ENCODE assay signal across 26 mouse cellular contexts in genomic region chr11:68435601-68436000, GRCm38 (mm10). TPM values are rescaled to one million over a fixed set of nuclear protein-coding genes. Genes with fewer than 3 reads are reported as not detected.
DNase-seq lines count a peak whose midpoint lies in the region; ATAC-seq and TF ChIP-seq lines count a peak whose summit lies in the region.
"Had no signal": no experiment of that assay in that cellular context is flagged by ENCODE, and none has a peak within 500 bp of the region (broad histone marks: within the 10 kb centered on the region; RNA-seq: fewer than 3 reads in every experiment).

No protein-coding gene starts in this region.

- H3K36me3 ChIP-seq in spleen, adult 2 months (ENCODE audit: control insufficient read depth, insufficient read depth, low read length) = peaks cover 4% of the 10 kb centered on the region; the same call in 1 of the 2 replicates
- H3K36me3 ChIP-seq in hindbrain, embryonic 13.5 days = no peaks in the 10 kb centered on the region
- H3K36me3 ChIP-seq: embryonic facial prominence, embryonic 12.5 days; embryonic facial prominence, embryonic 15.5 days; forebrain, embryonic 12.5 days; heart, embryonic 12.5 days; heart, embryonic 15.5 days; hindbrain, embryonic 10.5 days had no signal

- no peak for ATAC-seq in hindbrain, embryonic 13.5 days (ENCODE audit: low FRiP score)
- ATAC-seq: forebrain, embryonic 16.5 days; hindbrain, postnatal 0 days had no signal

- TF ChIP-seq POLR2A in spleen, adult 2 months (IDR thresholded peaks at IDR 0.05; ENCODE audit: low read depth, low read length) = no peak
- no peak for TF ChIP-seq POLR2A in lung, adult 2 months (IDR thresholded peaks at IDR 0.05; ENCODE audit: borderline replicate concordance, extremely low read depth, low read depth, low read length)

- 67% methylated on average over 4 of the region's 4 CpGs for WGBS in spleen, adult 2 months
- 93% methylated on average over 4 of the region's 4 CpGs for WGBS in hindbrain, embryonic 13.5 days
- WGBS in lung, adult 2 months = 86% methylated on average over 4 of the region's 4 CpGs

- H3K4me3 ChIP-seq in spleen, adult 2 months (ENCODE audit: extremely low read depth, insufficient read depth, insufficient read length) = no peak overlapping the region
- no peak overlapping the region for H3K4me3 ChIP-seq in hindbrain, embryonic 13.5 days
- no peak overlapping the region for H3K4me3 ChIP-seq in lung, adult 2 months (replicated peaks; ENCODE audit: extremely low read depth, low read depth, low read length)
- H3K4me3 ChIP-seq: embryonic facial prominence, embryonic 12.5 days; embryonic facial prominence, embryonic 15.5 days; forebrain, embryonic 12.5 days; heart, embryonic 12.5 days; heart, embryonic 15.5 days; hindbrain, embryonic 10.5 days had no signal

- 0 out of 2 replicates have a peak, but pooled peaks cover 3% of the 10 kb centered on the region for H3K9me3 ChIP-seq in hindbrain, embryonic 13.5 days
- H3K9me3 ChIP-seq: embryonic facial prominence, embryonic 12.5 days; embryonic facial prominence, embryonic 15.5 days; forebrain, embryonic 12.5 days; heart, embryonic 15.5 days; hindbrain, embryonic 10.5 days had no signal

- H3K4me2 ChIP-seq in hindbrain, embryonic 13.5 days = no peak overlapping the region
- H3K4me2 ChIP-seq: embryonic facial prominence, embryonic 12.5 days; embryonic facial prominence, embryonic 15.5 days; forebrain, embryonic 12.5 days; heart, embryonic 12.5 days; heart, embryonic 15.5 days; hindbrain, embryonic 14.5 days had no signal

- peak overlapping the region; percentile 57 for H3K27ac ChIP-seq in spleen, adult 2 months (ENCODE audit: insufficient read depth, low read length)
- H3K27ac ChIP-seq in hindbrain, embryonic 13.5 days = no peak overlapping the region
- H3K27ac ChIP-seq: embryonic facial prominence, embryonic 12.5 days; embryonic facial prominence, embryonic 15.5 days; forebrain, embryonic 12.5 days; heart, embryonic 15.5 days; hindbrain, embryonic 10.5 days; hindbrain, embryonic 14.5 days; hindbrain, postnatal 0 days had no signal

- no peaks in the 10 kb centered on the region for H3K27me3 ChIP-seq in spleen, adult 2 months (ENCODE audit: control insufficient read depth, insufficient read depth, low read length)
- H3K27me3 ChIP-seq in hindbrain, embryonic 13.5 days = peaks cover 25% of the 10 kb centered on the region

- H3K9ac ChIP-seq in hindbrain, embryonic 13.5 days = no peak overlapping the region
- H3K9ac ChIP-seq: embryonic facial prominence, embryonic 12.5 days; embryonic facial prominence, embryonic 15.5 days; forebrain, embryonic 12.5 days; heart, embryonic 12.5 days; heart, embryonic 15.5 days; hindbrain, embryonic 14.5 days had no signal

- TF ChIP-seq CTCF in spleen, adult 2 months (IDR thresholded peaks at IDR 0.05; ENCODE audit: extremely low read depth, insufficient read depth, insufficient read length, insufficient replicate concordance) = no peak
- TF ChIP-seq CTCF in lung, adult 2 months (IDR thresholded peaks at IDR 0.05; ENCODE audit: insufficient read depth, low read length) = no peak

- H3K4me1 ChIP-seq in spleen, adult 2 months (ENCODE audit: control insufficient read depth, insufficient read depth, insufficient read length) = peaks cover 19% of the 10 kb centered on the region
- peaks cover 6% of the 10 kb centered on the region for H3K4me1 ChIP-seq in hindbrain, embryonic 13.5 days (replicated peaks)
- H3K4me1 ChIP-seq in lung, adult 2 months (ENCODE audit: control insufficient read depth, insufficient read depth, low read length) = no peaks in the 10 kb centered on the region

- no peak for DNase-seq in spleen, adult 2 months (ENCODE audit: low read depth in 1 of 2, low spot score in 2 of 2)
- DNase-seq in spleen, adult 12 weeks (ENCODE audit: low spot score) = no peak
- peak; percentile 29 to 45 for DNase-seq in CD8-positive naive resting alpha-beta T cell, adult 2 months (ENCODE audit: low read depth in 2 of 2, low spot score in 2 of 2)
- peak; percentile 81 for DNase-seq in induced T-regulatory cell, adult 2 months (ENCODE audit: low read depth)
- DNase-seq in natural killer cell, adult 2 months (ENCODE audit: low spot score in 2 of 2) = peak; percentile 48 to 67
- no peak for DNase-seq in cerebellum, adult 9-11 months
- DNase-seq in lung, adult 2 months = no peak
- DNase-seq: adrenal gland, postnatal 10 days; adrenal gland, postnatal 36 days; cerebellum, adult 18-20 months; cerebellum, adult 9-10 months; cerebellum, postnatal 25 days; gastrocnemius, postnatal 10 days; gastrocnemius, postnatal 36 days; heart, postnatal 10 days; heart, postnatal 36 days had no signal

RNA-seq across cellular contexts. Expression of gene Pik3r5, which starts 3.7 kb away (rescaled TPM):
- polyA plus RNA-seq in spleen, adult 2 months (2012; rRNA removed) = 34.7 and 37.3 TPM in 2 replicates
- 0.62 and 0.97 TPM in 2 replicates for polyA plus RNA-seq in hindbrain, embryonic 13.5 days (2015; fragmentation: Nextera tagmentation; extraction: Ambion mirVana)
- polyA plus RNA-seq in lung, adult 2 months (2012; rRNA removed) = 10.8 and 11.7 TPM in 2 replicates

RNA-seq across cellular contexts. Expression of gene Ntn1, which starts 35.0 kb away (rescaled TPM):
- polyA plus RNA-seq in spleen, adult 2 months (2012; rRNA removed) = 3.8 and 5.5 TPM in 2 replicates
- polyA plus RNA-seq in hindbrain, embryonic 13.5 days (2015; fragmentation: Nextera tagmentation; extraction: Ambion mirVana) = 22.3 and 26.4 TPM in 2 replicates
- 58.8 and 65.7 TPM in 2 replicates for polyA plus RNA-seq in lung, adult 2 months (2012; rRNA removed)

Comparison
In these comparisons a context has a peak if more than half of its experiments do, and no peak if none do; other contexts are left out.
1. DNase-seq: peak in CD8-positive naive resting alpha-beta T cell, adult 2 months (2 of 2), induced T-regulatory cell, adult 2 months (single experiment) and natural killer cell, adult 2 months (2 of 2); none in spleen, adult 2 months (0 of 2), spleen, adult 12 weeks (single experiment), cerebellum, adult 9-11 months (single experiment) and lung, adult 2 months (single experiment).